Mouse (Mus musculus): ENCODE data around the gene Ank3.
A peak's percentile ranks its signal among the peaks of the same experiment; 100 is the strongest.
"Not testable (repeated sequence)": the region's sequence is repeated elsewhere in the genome, so short reads cannot be mapped to it uniquely, and the experiment has no call there.

Ank3 gene

DNA sequence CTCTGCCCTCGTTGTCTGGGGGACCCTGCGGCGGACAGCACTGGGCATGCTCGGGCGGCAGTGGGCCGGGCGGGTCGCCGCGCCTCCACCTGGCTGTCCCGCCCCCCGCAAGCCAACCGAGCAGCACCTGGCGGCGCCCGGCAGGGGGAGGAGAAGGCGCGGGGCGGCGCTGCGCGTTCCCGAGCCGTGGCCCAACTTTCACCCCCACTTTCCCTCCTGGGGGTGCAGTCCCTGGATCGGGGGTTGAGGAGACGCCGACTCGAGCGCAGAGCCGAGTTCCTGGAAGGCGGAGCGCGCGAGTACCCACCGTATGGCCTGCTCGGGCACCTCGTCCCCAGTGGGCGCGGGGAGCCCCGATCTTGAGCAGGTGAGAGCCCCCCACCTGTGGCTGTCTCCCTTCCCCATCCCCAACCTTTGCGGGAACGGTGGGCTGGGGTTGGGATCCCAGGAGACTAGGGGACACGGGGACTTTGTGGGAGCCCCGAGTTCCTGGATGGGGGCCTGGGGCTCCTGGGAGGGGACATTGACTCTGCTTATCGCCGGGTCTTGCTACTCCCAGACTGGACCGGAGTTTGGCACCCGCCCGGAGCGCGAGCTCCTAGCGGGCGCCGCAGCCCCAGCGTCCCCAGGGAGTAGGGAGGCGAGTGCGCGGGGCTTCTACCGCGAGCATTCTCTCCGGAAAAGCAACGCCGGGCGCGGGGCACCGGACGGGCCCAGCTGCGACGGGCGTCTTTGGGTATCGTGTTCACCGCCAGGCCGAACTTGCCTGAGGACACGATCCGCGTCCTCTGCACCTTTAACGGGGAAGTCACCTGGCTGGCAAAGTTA lies at the start of gene Ank3:
Gene Ank3, plus strand, starts transcription at position 11 of the 828 bp plus-strand sequence.
- DNase-seq (ENCODE audit: low read depth, low spot score): no peak

DNA sequence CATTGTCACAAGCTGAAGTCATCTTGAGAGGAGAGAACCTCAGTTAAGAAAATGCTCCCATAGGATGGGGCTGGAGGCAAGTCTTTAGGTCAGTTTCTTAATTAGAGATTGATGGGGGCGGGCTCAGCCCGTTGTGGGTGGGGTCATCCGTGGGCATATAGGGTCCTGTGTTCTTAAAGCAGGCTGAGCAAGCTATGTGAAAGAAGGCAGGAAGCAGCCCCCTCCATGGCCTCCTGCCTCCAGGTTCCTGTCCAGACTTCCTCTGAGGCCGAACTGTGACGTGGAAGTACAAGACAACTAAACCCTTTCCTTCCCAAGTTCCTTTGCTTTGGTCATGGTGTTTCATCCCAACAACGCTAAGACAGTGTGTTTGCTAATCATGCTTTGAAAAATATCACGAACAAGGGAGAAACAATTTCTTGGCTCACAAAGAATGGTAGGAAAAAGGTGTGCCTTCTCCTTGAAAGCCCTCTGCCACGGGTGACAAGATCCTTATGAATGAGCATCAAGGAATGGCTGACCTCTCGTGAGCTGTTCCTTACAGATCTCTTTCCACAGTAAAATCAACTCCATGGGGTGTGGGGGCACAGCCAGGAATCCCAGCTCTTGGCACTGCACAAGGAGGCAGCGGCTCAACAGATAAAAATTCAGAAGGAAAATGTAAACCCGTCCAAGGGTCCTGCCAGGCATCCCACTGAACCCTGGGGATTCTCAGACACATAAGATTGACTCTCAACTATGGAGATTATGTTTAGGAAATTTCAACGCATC lies 47.3 kb upstream of the Ank3 start:
- DNase-seq (ENCODE audit: low read depth, low spot score): no peak

GRCm38 (mm10) chr10:69351842-69352211 lies 46.7 kb upstream of the Ank3 start:
- no peak for DNase-seq (ENCODE audit: low read depth, low spot score)

DNA sequence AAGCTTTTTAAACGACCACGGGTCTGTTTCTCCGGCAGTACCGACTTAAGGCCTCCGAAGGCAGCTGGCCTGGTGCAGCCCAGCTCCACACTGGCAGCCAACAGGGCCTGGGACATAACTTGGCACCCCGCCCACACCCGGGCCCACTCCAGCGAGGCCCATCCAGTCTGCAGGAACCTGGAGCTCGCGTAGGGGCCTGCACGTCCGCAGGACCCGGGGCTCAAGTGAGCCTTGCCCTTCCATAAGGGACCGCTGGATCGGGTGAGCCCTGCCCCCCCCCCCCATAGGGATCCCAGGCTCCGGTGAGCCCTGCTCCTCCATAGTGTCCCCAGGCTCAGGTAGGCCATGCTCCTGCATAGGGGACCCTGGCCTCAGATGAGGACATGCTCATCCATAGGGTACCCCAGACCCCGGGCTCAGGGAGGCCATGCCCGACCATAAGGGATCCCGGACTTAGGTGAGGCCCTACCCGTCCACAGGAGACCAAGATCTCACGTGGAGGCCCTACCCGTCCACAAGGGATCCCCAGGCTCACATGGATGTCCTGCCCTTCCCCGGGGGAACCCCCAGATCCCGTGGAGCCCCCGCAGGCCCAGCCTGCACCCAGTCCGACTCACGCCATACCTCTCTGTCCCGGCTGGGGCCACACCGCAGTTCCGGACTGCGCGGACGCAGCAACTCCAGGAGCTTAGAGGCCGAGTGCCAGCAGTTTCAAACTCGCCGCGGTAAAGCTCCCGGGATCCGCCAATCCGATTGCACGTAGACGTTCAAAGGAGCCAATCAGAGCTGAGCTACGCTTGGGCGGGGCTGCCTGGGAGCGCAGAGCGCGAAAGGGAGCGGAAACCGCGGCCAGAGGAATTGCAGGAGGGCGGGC lies 46.1 kb upstream of the Ank3 start, which contains the start of gene Cdk1:
Gene Cdk1, minus strand, starts transcription at position 727 of the 874 bp plus-strand sequence.
- peak; percentile 91 for DNase-seq (ENCODE audit: low read depth, low spot score)

DNA sequence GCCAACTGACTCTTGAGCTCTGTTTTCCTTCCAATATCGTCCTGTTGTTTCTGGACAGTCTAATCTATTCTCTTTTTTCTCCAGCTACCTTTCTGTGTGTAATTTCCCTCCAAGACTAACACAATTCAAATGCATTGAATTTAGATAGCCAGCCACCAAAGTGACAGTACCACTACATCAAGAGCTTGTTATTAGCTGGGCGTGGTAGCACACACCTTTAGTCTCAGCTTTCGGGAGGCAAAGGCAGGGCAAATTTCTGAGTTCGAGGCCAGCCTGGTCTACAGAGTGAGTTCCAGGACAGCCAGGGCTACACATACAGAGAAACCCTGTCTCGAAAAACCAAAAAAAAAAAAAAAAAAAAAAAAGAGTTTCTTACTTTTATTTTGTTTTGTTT lies 45.5 kb upstream of the Ank3 start:
- not testable (repeated sequence) for DNase-seq (ENCODE audit: low read depth, low spot score)

DNA sequence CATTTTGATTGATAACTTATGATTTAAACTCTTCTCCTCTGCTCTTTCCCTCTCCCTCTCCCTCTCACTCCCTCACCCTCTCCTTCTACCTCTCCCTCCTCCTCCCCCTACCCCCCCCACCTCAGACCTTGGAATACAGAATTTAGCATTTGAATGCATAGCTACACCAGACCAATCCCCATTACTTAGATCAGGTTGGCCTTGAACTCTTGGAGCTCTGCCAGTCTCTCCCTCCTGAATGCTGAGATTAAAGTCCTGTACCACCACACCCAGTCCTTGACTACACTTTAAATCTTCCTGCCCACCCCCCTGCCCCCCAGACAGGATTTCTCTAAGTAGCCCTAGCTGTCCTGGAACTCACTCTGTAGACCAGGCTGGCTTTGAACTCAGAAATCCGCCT lies 38.9 kb upstream of the Ank3 start:
- DNase-seq (ENCODE audit: low read depth, low spot score): no peak

GRCm38 (mm10) chr10:69366208-69366607 lies 32.4 kb upstream of the Ank3 start:
- no peak for DNase-seq (ENCODE audit: low read depth, low spot score)

GRCm38 (mm10) chr10:69366877-69367387 lies 31.6 kb upstream of the Ank3 start:
- DNase-seq (ENCODE audit: low read depth, low spot score): no peak

DNA sequence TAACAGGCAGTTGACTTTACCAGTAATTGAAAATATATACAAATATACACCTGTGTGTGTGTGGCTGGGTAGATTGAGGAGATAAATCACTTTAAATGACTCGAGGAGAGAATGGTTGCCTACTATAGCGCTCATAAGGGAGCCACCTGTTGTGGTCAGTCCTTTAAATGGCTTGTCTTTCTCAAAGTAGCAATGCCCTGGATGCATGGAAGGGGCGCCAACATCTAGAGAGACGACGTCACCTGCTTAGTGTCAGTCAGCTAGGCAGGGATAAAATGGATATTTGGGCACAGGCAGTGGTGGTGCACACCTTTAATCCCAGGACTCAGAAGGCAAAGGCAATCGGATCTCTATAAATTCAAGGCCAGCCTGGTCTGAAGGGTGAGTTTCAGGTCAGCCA lies 29.3 kb upstream of the Ank3 start:
- no peak for DNase-seq (ENCODE audit: low read depth, low spot score)

DNA sequence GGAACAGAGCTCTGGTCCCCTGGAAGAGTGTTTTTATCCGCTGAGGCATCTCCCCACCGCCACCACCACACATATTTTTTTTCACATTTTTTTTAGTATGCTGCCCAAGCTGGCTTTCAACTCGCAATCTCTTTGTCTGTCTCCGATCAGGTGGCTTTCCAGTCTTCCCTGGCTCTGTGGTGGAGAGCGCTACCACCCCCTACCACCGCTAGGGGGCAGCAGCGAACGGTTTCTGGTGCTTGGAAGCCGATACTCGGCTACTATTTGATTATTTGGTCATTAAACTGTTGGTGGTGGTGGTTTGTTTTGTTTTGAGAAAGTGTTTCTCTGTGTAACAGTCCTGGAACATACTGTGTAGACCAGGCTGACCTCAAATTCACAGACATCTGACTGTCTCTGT lies 27.1 kb upstream of the Ank3 start:
- DNase-seq (ENCODE audit: low read depth, low spot score): no peak

GRCm38 (mm10) chr10:69372061-69372460 lies 26.5 kb upstream of the Ank3 start:
- no peak for DNase-seq (ENCODE audit: low read depth, low spot score)

GRCm38 (mm10) chr10:69373796-69374550 lies 24.6 kb upstream of the Ank3 start:
- no peak for DNase-seq (ENCODE audit: low read depth, low spot score)

DNA sequence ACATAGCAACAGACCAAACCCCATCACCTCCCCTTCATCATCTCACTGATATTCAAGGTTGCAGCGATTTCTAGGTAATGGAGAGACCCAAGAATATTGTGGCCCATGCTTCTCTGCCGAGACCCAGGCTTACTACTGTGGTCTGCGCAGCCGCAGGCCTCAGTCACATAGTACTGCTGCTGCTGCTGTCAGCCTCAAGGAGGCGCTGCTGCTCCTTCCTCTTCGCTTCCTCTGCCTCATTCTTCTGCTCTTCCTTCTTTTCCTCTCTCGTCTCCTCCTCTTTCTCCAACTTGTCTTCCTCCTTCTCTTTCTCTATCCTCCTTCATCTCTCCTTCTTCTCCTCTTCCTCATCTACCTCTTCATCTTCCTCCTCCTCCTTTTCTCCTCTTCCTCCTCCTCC lies 23.4 kb upstream of the Ank3 start:
- DNase-seq (ENCODE audit: low read depth, low spot score): no peak

GRCm38 (mm10) chr10:69383186-69383585 lies 15.4 kb upstream of the Ank3 start:
- DNase-seq (ENCODE audit: low read depth, low spot score): no peak

DNA sequence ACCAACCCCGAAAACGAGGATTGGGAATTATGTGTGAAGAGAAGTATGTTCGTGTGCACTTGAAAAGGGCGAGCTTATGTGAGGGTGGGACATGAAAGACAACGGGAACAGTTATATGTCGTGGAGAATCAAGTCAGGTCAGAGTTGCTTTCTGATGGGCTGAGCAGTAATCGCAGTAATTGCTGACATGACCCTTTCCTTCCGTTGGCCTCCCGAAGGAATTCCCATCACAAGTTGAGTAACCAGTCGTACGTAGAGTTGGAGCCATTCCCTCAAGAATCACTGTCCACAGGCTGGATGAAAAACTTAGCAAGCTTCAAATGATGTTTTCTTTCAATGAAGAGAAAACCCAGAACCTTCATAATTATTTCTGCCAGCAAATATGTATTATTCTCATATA lies 13.9 kb upstream of the Ank3 start:
- no peak for DNase-seq (ENCODE audit: low read depth, low spot score)

GRCm38 (mm10) chr10:69385136-69385535 lies 13.4 kb upstream of the Ank3 start:
- DNase-seq (ENCODE audit: low read depth, low spot score): no peak

- DNase-seq (ENCODE audit: low read depth, low spot score): no peak
Observed at GRCm38 (mm10) chr10:69386767-69387166, 11.8 kb upstream of the Ank3 start.

DNA sequence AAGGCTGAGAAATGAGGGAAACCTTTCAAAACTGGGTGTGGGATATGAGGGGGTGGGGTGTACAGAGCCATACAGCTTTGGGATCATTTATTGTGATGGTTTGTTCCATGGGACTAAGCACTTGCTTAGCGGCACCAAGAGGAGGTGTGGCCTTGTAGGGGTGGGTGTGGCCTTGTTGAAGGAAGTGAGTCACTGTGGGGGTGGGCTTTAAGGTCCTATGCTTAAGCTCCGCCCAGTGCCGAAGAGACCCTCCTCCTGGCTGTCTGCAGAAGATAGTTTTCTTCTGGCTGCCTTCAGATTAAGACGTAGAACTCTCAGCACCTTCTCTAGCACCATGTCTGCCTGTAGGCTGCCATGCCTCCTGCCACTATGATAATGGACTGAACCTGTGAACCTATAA lies 9.1 kb upstream of the Ank3 start:
- no peak for DNase-seq (ENCODE audit: low read depth, low spot score)

GRCm38 (mm10) chr10:69398197-69398762 lies 293 bp upstream of the Ank3 start:
- no peak for DNase-seq (ENCODE audit: low read depth, low spot score)

DNA sequence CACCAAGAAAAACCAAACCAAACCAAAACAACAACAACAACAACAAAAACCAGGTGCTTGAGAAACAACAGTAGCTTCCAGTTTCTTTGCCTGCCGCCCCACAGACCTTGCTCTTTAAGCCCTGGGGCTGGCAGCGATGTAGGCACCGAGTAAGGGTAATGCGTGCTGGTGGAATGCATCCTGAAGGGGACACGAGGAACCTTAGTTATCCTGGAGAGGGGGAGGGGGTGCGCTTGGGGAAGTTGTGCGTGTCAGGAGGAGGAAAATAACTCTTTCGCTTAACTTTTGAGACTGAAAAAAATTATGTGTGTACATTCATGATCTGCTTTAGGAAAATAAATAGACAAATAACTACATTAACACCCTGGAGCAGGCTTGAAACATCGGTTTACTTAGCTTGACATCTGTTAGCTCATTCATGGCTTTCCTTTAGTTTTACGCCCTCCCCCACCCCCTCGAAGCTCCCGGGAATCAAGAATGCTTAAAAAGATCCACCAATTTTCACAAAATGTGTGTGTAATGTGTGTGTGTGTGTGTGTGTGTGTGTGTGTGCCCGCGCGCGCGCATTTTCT lies 1.3 kb downstream of the Ank3 start:
- DNase-seq (ENCODE audit: low read depth, low spot score): no peak

All from skeletal muscle tissue, adult 2 months (tissue).